Mouse (Mus musculus) MEL (cell line): ENCODE results near the gene Rab8b. TPM values are rescaled to one million over a fixed set of nuclear protein-coding genes. Genes with fewer than 3 reads are reported as not detected.

Source experiments
- DNase-seq: peaks from one replicate; pipeline ENCODE4 v3.0.0; 2011; ENCODE audit warnings: low read depth, low spot score
- H3K27ac ChIP-seq: 2 replicates; pipeline ENCODE4 v1.5.1; 2012; ENCODE audit warnings: low read depth, mild to moderate bottlenecking, control low read depth, low read length, moderate library complexity; ENCODE audit not compliant: control insufficient read depth
- H3K27me3 ChIP-seq, 2 experiments: fragments of 150-350 bp in 1 of 2; sonication (generic) in 1 of 2; 2 replicates each; pipeline ENCODE4 v1.6.1; 2012; ENCODE audit warnings: low read length in 2 of 2, mild to moderate bottlenecking in 2 of 2, improper control_type of control experiment in 1 of 2, moderate library complexity in 1 of 2; ENCODE audit not compliant: insufficient read depth in 2 of 2, control insufficient read depth in 1 of 2
- H3K36me3 ChIP-seq, 2 experiments: 2 replicates each; pipeline ENCODE4 v1.6.1; 2012 to 2014; ENCODE audit warnings: low read length in 2 of 2, improper control_type of control experiment in 1 of 2, inconsistent platforms in 1 of 2, mild to moderate bottlenecking in 1 of 2; ENCODE audit not compliant: insufficient read depth in 2 of 2, control insufficient read depth in 1 of 2
- H3K4me1 ChIP-seq, 2 experiments: fragments of 150-350 bp in 1 of 2; sonication (generic) in 1 of 2; 2 replicates each; pipeline ENCODE4 v1.6.1; 2012; ENCODE audit warnings: low read length in 2 of 2, improper control_type of control experiment in 1 of 2, mild to moderate bottlenecking in 1 of 2; ENCODE audit not compliant: insufficient read depth in 2 of 2, control insufficient read depth in 1 of 2
- H3K4me3 ChIP-seq, 2 experiments: fragments of 150-350 bp in 1 of 2; sonication (generic) in 1 of 2; 2 replicates each; pipeline ENCODE4 v1.5.1; 2012; ENCODE audit warnings: low read depth in 2 of 2, low read length in 2 of 2, mild to moderate bottlenecking in 2 of 2, moderate library complexity in 2 of 2, control low read depth in 1 of 2, improper control_type of control experiment in 1 of 2; ENCODE audit not compliant: control insufficient read depth in 1 of 2, insufficient read depth in 1 of 2
- H3K79me2 ChIP-seq: 2 replicates; pipeline ENCODE4 v1.6.1; 2012; ENCODE audit warnings: mild to moderate bottlenecking, low read length, moderate library complexity; ENCODE audit not compliant: control insufficient read depth, poor library complexity, insufficient read depth
- H3K9ac ChIP-seq: 2 replicates; pipeline ENCODE4 v1.6.1; 2012; ENCODE audit warnings: low read depth, mild to moderate bottlenecking, control low read depth, low read length, moderate library complexity; ENCODE audit not compliant: control insufficient read depth, poor library complexity, severe bottlenecking
- H3K9me3 ChIP-seq: fragments of 150-350 bp; sonication (generic); replicated peaks from 2 replicates; pipeline ENCODE4 v1.6.1; 2012; ENCODE audit warnings: mild to moderate bottlenecking, low read length, improper control_type of control experiment, moderate library complexity; ENCODE audit not compliant: insufficient read depth
- CHD1 ChIP-seq: IDR thresholded peaks from 2 replicates; pipeline ENCODE4 v1.6.1; 2012; ENCODE audit warnings: low read depth, mild to moderate bottlenecking, inconsistent platforms, low read length, improper control_type of control experiment
- E2F4 ChIP-seq: IDR thresholded peaks from 2 replicates; pipeline ENCODE4 v1.6.1; 2011; ENCODE audit warnings: low read depth, low read length, improper control_type of control experiment, borderline replicate concordance
- GABPA ChIP-seq: IDR thresholded peaks from 2 replicates; pipeline ENCODE4 v1.6.1; 2012; ENCODE audit warnings: low read depth, mild to moderate bottlenecking, inconsistent platforms, low read length, improper control_type of control experiment, moderate library complexity
- JUND ChIP-seq: IDR thresholded peaks from 2 replicates; pipeline ENCODE4 v1.6.1; 2011; ENCODE audit warnings: low read depth, mild to moderate bottlenecking, improper control_type of control experiment, low read length
- KAT2A ChIP-seq: conservative IDR thresholded peaks from 2 replicates; pipeline ENCODE4 v1.6.1; 2012; ENCODE audit warnings: low read depth, low read length, improper control_type of control experiment, inconsistent platforms
- MAX ChIP-seq: IDR thresholded peaks from 2 replicates; pipeline ENCODE4 v1.6.1; 2011; ENCODE audit warnings: low read length, improper control_type of control experiment
- MAZ ChIP-seq: IDR thresholded peaks from 2 replicates; pipeline ENCODE4 v1.6.1; 2012; ENCODE audit warnings: low read depth, mild to moderate bottlenecking, inconsistent platforms, low read length, improper control_type of control experiment
- MEF2A ChIP-seq: IDR thresholded peaks from 2 replicates; pipeline ENCODE4 v1.6.1; 2014; ENCODE audit warnings: low read depth, mild to moderate bottlenecking, inconsistent platforms, low read length, improper control_type of control experiment; ENCODE audit not compliant: poor library complexity, insufficient replicate concordance, severe bottlenecking; ENCODE audit errors: extremely low read depth
- MXI1 ChIP-seq: IDR thresholded peaks from 2 replicates; pipeline ENCODE4 v1.6.1; 2011; ENCODE audit warnings: mild to moderate bottlenecking, low read depth, low read length, improper control_type of control experiment
- MYC ChIP-seq: IDR thresholded peaks from 2 replicates; pipeline ENCODE4 v1.6.1; 2011; ENCODE audit warnings: low read depth, mild to moderate bottlenecking, low read length, improper control_type of control experiment, moderate library complexity
- NRF1 ChIP-seq: IDR thresholded peaks from 2 replicates; pipeline ENCODE4 v1.6.1; 2014; ENCODE audit warnings: low read depth, mild to moderate bottlenecking, inconsistent platforms, low read length, improper control_type of control experiment, moderate library complexity; ENCODE audit not compliant: poor library complexity, insufficient read depth, severe bottlenecking
- POLR2AphosphoS2 ChIP-seq: IDR thresholded peaks from 2 replicates; pipeline ENCODE4 v1.6.1; 2011; ENCODE audit warnings: low read length, improper control_type of control experiment
- RAD21 ChIP-seq: IDR thresholded peaks from 2 replicates; pipeline ENCODE4 v1.6.1; 2011; ENCODE audit warnings: mild to moderate bottlenecking, low read depth, low read length, improper control_type of control experiment
- RCOR1 ChIP-seq: IDR thresholded peaks from 2 replicates; pipeline ENCODE4 v1.6.1; 2012; ENCODE audit warnings: low read depth, mild to moderate bottlenecking, inconsistent platforms, low read length, improper control_type of control experiment
- TBP ChIP-seq: IDR thresholded peaks from 2 replicates; pipeline ENCODE4 v1.8.0; 2011; ENCODE audit warnings: low read depth, low read length, improper control_type of control experiment
- USF1 ChIP-seq: IDR thresholded peaks from 2 replicates; pipeline ENCODE4 v1.6.1; 2014; ENCODE audit warnings: low read depth, mild to moderate bottlenecking, inconsistent platforms, low read length, improper control_type of control experiment, moderate library complexity
- polyA plus RNA-seq, 2 experiments: library from polyadenylated mRNA; stranded (reverse) in 1 of 2; unstranded in 1 of 2; fragments of >175 nt in 1 of 2; fragments of >200 nt in 1 of 2; gene quantifications; 2 replicates each; pipeline versions ENCODE4 v1.2.1 to v1.2.4; 2012; ENCODE audit warnings: low replicate concordance in 2 of 2, low read depth in 1 of 2; ENCODE audit not compliant: insufficient read length in 2 of 2, insufficient read depth in 1 of 2, missing spikeins in 1 of 2
- total RNA-seq: library from RNA; depleted of rRNA; stranded (reverse); fragments of 300-350 nt; gene quantifications from 2 replicates; pipeline ENCODE4 v1.2.3, GENCODE M21; 2012; rRNA removed

Gene Rab8b
- total and polyA plus RNA-seq, 3 experiments: 16.1 to 16.4 TPM; not detected in 1

DNA sequence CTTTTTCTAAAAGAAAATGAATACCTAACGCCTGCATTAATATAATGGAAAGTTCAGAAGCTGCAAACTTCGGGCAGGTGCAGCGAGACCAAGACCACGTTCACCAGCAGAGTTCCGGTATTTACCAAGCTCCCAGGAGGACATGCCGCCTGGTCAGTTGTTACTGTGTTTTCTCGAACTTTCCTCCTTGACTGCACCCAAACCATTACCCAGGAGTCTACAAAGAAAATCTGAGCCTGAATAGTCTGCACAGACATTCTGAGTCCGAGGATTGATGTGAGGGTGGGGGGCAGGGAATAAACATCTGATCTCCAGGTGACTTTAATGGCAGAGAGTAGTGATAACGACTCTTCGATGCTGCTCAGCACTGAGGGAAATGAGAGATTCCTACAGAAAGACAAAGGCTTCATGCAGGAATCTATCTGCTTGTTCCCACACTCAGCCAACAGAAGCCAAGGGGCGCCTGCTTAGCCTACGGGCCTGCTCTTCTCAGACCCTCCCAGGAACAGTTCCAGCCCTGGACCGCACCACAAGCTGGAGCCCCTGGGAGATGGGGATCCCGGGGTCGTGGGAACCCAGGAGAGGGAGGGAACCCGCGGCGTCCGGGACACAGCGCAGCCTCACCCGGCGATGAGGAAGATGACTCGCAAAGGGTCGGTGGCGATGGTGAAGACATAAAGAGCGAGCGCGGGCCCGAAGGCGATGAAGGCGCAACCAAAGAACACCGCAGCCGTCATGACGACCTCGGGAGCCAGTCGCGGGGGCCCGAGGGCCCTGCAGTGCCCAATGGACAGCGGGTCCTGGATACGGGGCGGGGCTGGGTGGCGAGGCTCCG, 124.6 kb downstream of the Rab8b start:
- no peak for TF ChIP-seq MXI1
- TF ChIP-seq MYC: no peak
- TF ChIP-seq MAX: no peak
- no peak for TF ChIP-seq TBP
- no peak for TF ChIP-seq E2F4
- TF ChIP-seq RCOR1: no peak
- TF ChIP-seq NRF1: no peak
- TF ChIP-seq MEF2A: no peak
- no peak for TF ChIP-seq USF1
- no peak for TF ChIP-seq JUND
- no peak for TF ChIP-seq MAZ
- no peak for TF ChIP-seq KAT2A
- TF ChIP-seq POLR2AphosphoS2: no peak
- no peak for TF ChIP-seq RAD21
- TF ChIP-seq GABPA: no peak
- no peak for TF ChIP-seq CHD1
- no peak overlapping the region for H3K27ac ChIP-seq
- H3K4me1 ChIP-seq: peaks cover 0 to 5% of the 10 kb centered on the region in 2 experiments; a peak in 1 of 4 replicates
- H3K9me3 ChIP-seq: no peaks in the 10 kb centered on the region
- peak overlapping the region; percentile 66 for H3K9ac ChIP-seq
- peaks cover 8 to 22% of the 10 kb centered on the region in 2 experiments; a peak in 3 of 4 replicates for H3K27me3 ChIP-seq
- H3K36me3 ChIP-seq: peaks cover 0 to 8% of the 10 kb centered on the region in 2 experiments; a peak in 2 of 4 replicates
- peak overlapping the region; percentile 80 to 88 for H3K4me3 ChIP-seq
- no peaks in the 10 kb centered on the region; the same call in 1 of the 2 replicates for H3K79me2 ChIP-seq
- DNase-seq: peak; percentile 5

Other genes starting within 250 kb of the Rab8b start
- 0.77 and 1.1 TPM in 2 replicates for gene Car12, start 206.0 kb downstream of the Rab8b start, total RNA-seq
- gene Car12, start 206.0 kb downstream of the Rab8b start, polyA plus RNA-seq: 1 to 10 TPM in 1 of 2 experiments, not detected in 1; 1.8 TPM
- 0.04 and 0.13 TPM in 2 replicates for gene Aph1b, start 124.2 kb downstream of the Rab8b start, total RNA-seq
- gene Aph1b, start 124.2 kb downstream of the Rab8b start, polyA plus RNA-seq: under 1 TPM in 1 of 2 experiments, not detected in 1; 0.93 TPM
- not detected in 2 replicates for gene Gm10647, start 122.6 kb downstream of the Rab8b start, total RNA-seq
- gene Gm10647, start 122.6 kb downstream of the Rab8b start, polyA plus RNA-seq: not detected
- gene Aph1c, start 85.0 kb downstream of the Rab8b start, total RNA-seq: 0.23 and 0.29 TPM in 2 replicates
- under 1 TPM in 1 of 2 experiments, not detected in 1; 0.39 TPM for gene Aph1c, start 85.0 kb downstream of the Rab8b start, polyA plus RNA-seq
- 502 and 524 TPM in 2 replicates for gene Rps27l, start 26.4 kb upstream of the Rab8b start, total RNA-seq
- 100 to 1,000 TPM in 1 of 2 experiments, not detected in 1; 469 TPM for gene Rps27l, start 26.4 kb upstream of the Rab8b start, polyA plus RNA-seq
- 27.0 and 28.9 TPM in 2 replicates for gene Lactb, start 55.8 kb upstream of the Rab8b start, total RNA-seq
- gene Lactb, start 55.8 kb upstream of the Rab8b start, polyA plus RNA-seq: 100 to 1,000 TPM in 1 of 2 experiments, 10 to 100 TPM in 1; 36.9 to 108 TPM
- 38.2 and 56.5 TPM in 2 replicates for gene Tpm1, start 129.7 kb upstream of the Rab8b start, total RNA-seq
- gene Tpm1, start 129.7 kb upstream of the Rab8b start, polyA plus RNA-seq: 100 to 1,000 TPM in 1 of 2 experiments, not detected in 1; 113 TPM